Mouse (Mus musculus): ENCODE measurements around the gene Dhx32. TPM values are rescaled to one million over a fixed set of nuclear protein-coding genes. Genes with fewer than 3 reads are reported as not detected.

Gene Dhx32
- total RNA-seq, 1 experiment: 42.3 TPM

GRCm38 (mm10) chr7:133781991-133782390, 535 bp downstream of the Dhx32 start:
- H3K9me3 ChIP-seq (ENCODE audit: control insufficient read depth, insufficient read depth, low read depth, low read length): no peaks in the 10 kb centered on the region
- no peak for DNase-seq (ENCODE audit: low read depth, low spot score)
- no peak overlapping the region for H3K27ac ChIP-seq (ENCODE audit: insufficient read depth, low read depth, low read length, poor library complexity, severe bottlenecking)
- H3K9ac ChIP-seq (ENCODE audit: insufficient read depth, low read depth, low read length, poor library complexity, severe bottlenecking): no peak overlapping the region
- in situ Hi-C loops (cut with MboI; ENCODE audit: low sequenced_read_pairs in 2 of 2, unreplicated experiment in 2 of 2): no loop called here
- H3K36me3 ChIP-seq (ENCODE audit: control insufficient read depth, insufficient read depth, low read length, poor library complexity, severe bottlenecking): no peaks in the 10 kb centered on the region
- peaks cover under 1 to 1% of the 10 kb centered on the region in 2 experiments; a peak in 1 of 4 replicates for H3K4me1 ChIP-seq (ENCODE audit: control insufficient read depth in 2 of 2, insufficient read depth in 2 of 2, low read length in 2 of 2, poor library complexity in 1 of 2)
- no peak overlapping the region for H3K4me3 ChIP-seq (ENCODE audit: insufficient read depth in 1 of 2, low read depth in 1 of 2, low read length in 2 of 2, poor library complexity in 1 of 2, severe bottlenecking in 1 of 2)
- no peak for TF ChIP-seq CHD2 (IDR thresholded peaks at IDR 0.05; ENCODE audit: low read depth, low read length)
- no peak for TF ChIP-seq MAFK (IDR thresholded peaks at IDR 0.05; ENCODE audit: insufficient read depth, low read depth, low read length)
- TF ChIP-seq ZC3H11A (IDR thresholded peaks at IDR 0.05; ENCODE audit: borderline replicate concordance, low read depth, low read length): no peak
- no peak for TF ChIP-seq HCFC1 (IDR thresholded peaks at IDR 0.05; ENCODE audit: borderline replicate concordance, insufficient read depth, low read length)

GRCm38 (mm10) chr7:133781583-133781982, 943 bp downstream of the Dhx32 start:
- in situ Hi-C loops (cut with MboI; ENCODE audit: low sequenced_read_pairs in 2 of 2, unreplicated experiment in 2 of 2): no loop called here
- Histone ChIP-seq H3K9ac (ENCODE audit: insufficient read depth, low read depth, low read length, poor library complexity, severe bottlenecking) (no peak overlapping the region), H3K4me3 (ENCODE audit: insufficient read depth in 1 of 2, low read depth in 1 of 2, low read length in 2 of 2, poor library complexity in 1 of 2, severe bottlenecking in 1 of 2) (no peak overlapping the region), H3K36me3 (ENCODE audit: control insufficient read depth, insufficient read depth, low read length, poor library complexity, severe bottlenecking) (no peaks in the 10 kb centered on the region), H3K4me1 (ENCODE audit: control insufficient read depth in 2 of 2, insufficient read depth in 2 of 2, low read length in 2 of 2, poor library complexity in 1 of 2) (peaks cover 1 to 2% of the 10 kb centered on the region in 2 experiments; a peak in 1 of 4 replicates), H3K9me3 (ENCODE audit: control insufficient read depth, insufficient read depth, low read depth, low read length) (no peaks in the 10 kb centered on the region), H3K27ac (ENCODE audit: insufficient read depth, low read depth, low read length, poor library complexity, severe bottlenecking) (no peak overlapping the region)
- TF ChIP-seq MAFK (IDR thresholded peaks at IDR 0.05; ENCODE audit: insufficient read depth, low read depth, low read length) (no peak), CHD2 (IDR thresholded peaks at IDR 0.05; ENCODE audit: low read depth, low read length) (no peak), ZC3H11A (IDR thresholded peaks at IDR 0.05; ENCODE audit: borderline replicate concordance, low read depth, low read length) (no peak), ZNF384 (IDR thresholded peaks at IDR 0.05; ENCODE audit: low read depth, low read length) (no peak), HCFC1 (IDR thresholded peaks at IDR 0.05; ENCODE audit: borderline replicate concordance, insufficient read depth, low read length) (no peak)
- no peak for DNase-seq (ENCODE audit: low read depth, low spot score)

GRCm38 (mm10) chr7:133776626-133776996, 5.9 kb downstream of the Dhx32 start, which contains the start of gene Fank1:
TSS of gene Fank1 (plus strand) at chr7:133776861.
- TF ChIP-seq MAFK (IDR thresholded peaks at IDR 0.05; ENCODE audit: insufficient read depth, low read depth, low read length) (no peak), ZNF384 (IDR thresholded peaks at IDR 0.05; ENCODE audit: low read depth, low read length) (no peak), CHD2 (IDR thresholded peaks at IDR 0.05; ENCODE audit: low read depth, low read length) (no peak), ZC3H11A (IDR thresholded peaks at IDR 0.05; ENCODE audit: borderline replicate concordance, low read depth, low read length) (no peak), HCFC1 (IDR thresholded peaks at IDR 0.05; ENCODE audit: borderline replicate concordance, insufficient read depth, low read length) (no peak)
- Histone ChIP-seq H3K9ac (ENCODE audit: insufficient read depth, low read depth, low read length, poor library complexity, severe bottlenecking) (peak within 1 kb of the TSS; percentile 86), H3K4me3 (ENCODE audit: insufficient read depth in 1 of 2, low read depth in 1 of 2, low read length in 2 of 2, poor library complexity in 1 of 2, severe bottlenecking in 1 of 2) (peak within 1 kb of the TSS; percentile 87 to 92), H3K4me1 (ENCODE audit: control insufficient read depth in 2 of 2, insufficient read depth in 2 of 2, low read length in 2 of 2, poor library complexity in 1 of 2) (0 out of 4 replicates have a peak, but pooled peaks cover 2 to 3% of the 10 kb centered on the region in 2 experiments), H3K9me3 (ENCODE audit: control insufficient read depth, insufficient read depth, low read depth, low read length) (no peaks in the 10 kb centered on the region), H3K36me3 (ENCODE audit: control insufficient read depth, insufficient read depth, low read length, poor library complexity, severe bottlenecking) (no peaks in the 10 kb centered on the region), H3K27ac (ENCODE audit: insufficient read depth, low read depth, low read length, poor library complexity, severe bottlenecking) (no peak within 1 kb of the TSS)
- DNase-seq (ENCODE audit: low read depth, low spot score): peak; percentile 77
- in situ Hi-C loops (cut with MboI; ENCODE audit: low sequenced_read_pairs in 2 of 2, unreplicated experiment in 2 of 2): no loop called here

- TF ChIP-seq MAFK (IDR thresholded peaks at IDR 0.05; ENCODE audit: insufficient read depth, low read depth, low read length) (no peak), ZC3H11A (IDR thresholded peaks at IDR 0.05; ENCODE audit: borderline replicate concordance, low read depth, low read length) (no peak), ZNF384 (IDR thresholded peaks at IDR 0.05; ENCODE audit: low read depth, low read length) (no peak), CHD2 (IDR thresholded peaks at IDR 0.05; ENCODE audit: low read depth, low read length) (no peak), HCFC1 (IDR thresholded peaks at IDR 0.05; ENCODE audit: borderline replicate concordance, insufficient read depth, low read length) (no peak)
- no peaks in the 10 kb centered on the region for H3K9me3 ChIP-seq (ENCODE audit: control insufficient read depth, insufficient read depth, low read depth, low read length)
- in situ Hi-C loops (cut with MboI; ENCODE audit: low sequenced_read_pairs in 2 of 2, unreplicated experiment in 2 of 2): no loop called here
- peak overlapping the region; percentile 87 to 92 for H3K4me3 ChIP-seq (ENCODE audit: insufficient read depth in 1 of 2, low read depth in 1 of 2, low read length in 2 of 2, poor library complexity in 1 of 2, severe bottlenecking in 1 of 2)
- H3K9ac ChIP-seq (ENCODE audit: insufficient read depth, low read depth, low read length, poor library complexity, severe bottlenecking): peak overlapping the region; percentile 86
- 0 out of 4 replicates have a peak, but pooled peaks cover 2 to 3% of the 10 kb centered on the region in 2 experiments for H3K4me1 ChIP-seq (ENCODE audit: control insufficient read depth in 2 of 2, insufficient read depth in 2 of 2, low read length in 2 of 2, poor library complexity in 1 of 2)
- H3K36me3 ChIP-seq (ENCODE audit: control insufficient read depth, insufficient read depth, low read length, poor library complexity, severe bottlenecking): no peaks in the 10 kb centered on the region
- H3K27ac ChIP-seq (ENCODE audit: insufficient read depth, low read depth, low read length, poor library complexity, severe bottlenecking): no peak overlapping the region
- no peak for DNase-seq (ENCODE audit: low read depth, low spot score)
Measured at GRCm38 (mm10) chr7:133775796-133776625, 6.5 kb downstream of the Dhx32 start.
